Mouse (Mus musculus): Measurements from ENCODE around the gene Gnb3. TPM values are rescaled to one million over a fixed set of nuclear protein-coding genes. Genes with fewer than 3 reads are reported as not detected.

The Gnb3 gene
- polyA plus RNA-seq, 1 experiment from 2014 or later: 2.4 TPM

GRCm38 (mm10) chr6:124874348-124874747, 34.3 kb upstream of the Gnb3 start:
- H3K36me3 ChIP-seq (ENCODE audit: control insufficient read depth, insufficient read depth, low read length): no peaks in the 10 kb centered on the region
- WGBS: 62% methylated on average over 2 of the region's 3 CpGs
- no peak for ATAC-seq
- no peak overlapping the region for H3K9ac ChIP-seq (ENCODE audit: low read depth, low read length)
- H3K4me3 ChIP-seq (ENCODE audit: low read depth, low read length): no peak overlapping the region
- H3K27ac ChIP-seq (ENCODE audit: low read length): no peak overlapping the region
- H3K9me3 ChIP-seq (replicated peaks; ENCODE audit: control insufficient read depth, low read length, poor library complexity, severe bottlenecking): no peaks in the 10 kb centered on the region
- no peak overlapping the region for H3K4me2 ChIP-seq (ENCODE audit: low read length)
- H3K4me1 ChIP-seq (ENCODE audit: control insufficient read depth, insufficient read depth, low read length): no peaks in the 10 kb centered on the region
- H3K27me3 ChIP-seq (ENCODE audit: control insufficient read depth, insufficient read depth, low read depth, low read length): no peaks in the 10 kb centered on the region

GRCm38 (mm10) chr6:124866560-124866959, 26.5 kb upstream of the Gnb3 start:
- H3K27me3 ChIP-seq (ENCODE audit: control insufficient read depth, insufficient read depth, low read depth, low read length): no peaks in the 10 kb centered on the region
- ATAC-seq: no peak
- no peak overlapping the region for H3K27ac ChIP-seq (ENCODE audit: low read length)
- H3K9ac ChIP-seq (ENCODE audit: low read depth, low read length): peak overlapping the region; percentile 20; the same call in 1 of the 2 replicates
- H3K36me3 ChIP-seq (ENCODE audit: control insufficient read depth, insufficient read depth, low read length): no peaks in the 10 kb centered on the region
- no peak overlapping the region for H3K4me2 ChIP-seq (ENCODE audit: low read length)
- 49% methylated on average over 6 of the region's 7 CpGs for WGBS
- H3K9me3 ChIP-seq (replicated peaks; ENCODE audit: control insufficient read depth, low read length, poor library complexity, severe bottlenecking): no peaks in the 10 kb centered on the region
- no peak overlapping the region for H3K4me3 ChIP-seq (ENCODE audit: low read depth, low read length)
- H3K4me1 ChIP-seq (ENCODE audit: control insufficient read depth, insufficient read depth, low read length): peaks cover 26% of the 10 kb centered on the region

- Histone ChIP-seq H3K4me3 (ENCODE audit: low read depth, low read length) (no peak overlapping the region), H3K9me3 (replicated peaks; ENCODE audit: control insufficient read depth, low read length, poor library complexity, severe bottlenecking) (no peaks in the 10 kb centered on the region), H3K4me2 (ENCODE audit: low read length) (no peak overlapping the region), H3K9ac (ENCODE audit: low read depth, low read length) (peak overlapping the region; percentile 6), H3K36me3 (ENCODE audit: control insufficient read depth, insufficient read depth, low read length) (peaks cover 3% of the 10 kb centered on the region; the same call in 1 of the 2 replicates), H3K27ac (ENCODE audit: low read length) (no peak overlapping the region), H3K4me1 (ENCODE audit: control insufficient read depth, insufficient read depth, low read length) (peaks cover 33% of the 10 kb centered on the region), H3K27me3 (ENCODE audit: control insufficient read depth, insufficient read depth, low read depth, low read length) (no peaks in the 10 kb centered on the region)
- 51% methylated on average over 18 of the region's 18 CpGs for WGBS
- ATAC-seq: no peak
These were observed 25.8 kb upstream of the Gnb3 start for GRCm38 (mm10) chr6:124865766-124866362.

GRCm38 (mm10) chr6:124863658-124864298, 23.7 kb upstream of the Gnb3 start, which contains the start of gene Gpr162:
Gene Gpr162 (minus strand): TSS chr6:124863983.
- Histone ChIP-seq H3K9ac (ENCODE audit: low read depth, low read length) (peak within 1 kb of the TSS; percentile 94), H3K4me3 (ENCODE audit: low read depth, low read length) (peak within 1 kb of the TSS; percentile 68), H3K4me2 (ENCODE audit: low read length) (peak within 1 kb of the TSS; percentile 72), H3K9me3 (replicated peaks; ENCODE audit: control insufficient read depth, low read length, poor library complexity, severe bottlenecking) (no peaks in the 10 kb centered on the region), H3K27me3 (ENCODE audit: control insufficient read depth, insufficient read depth, low read depth, low read length) (no peaks in the 10 kb centered on the region), H3K36me3 (ENCODE audit: control insufficient read depth, insufficient read depth, low read length) (peaks cover 5% of the 10 kb centered on the region; the same call in 1 of the 2 replicates), H3K27ac (ENCODE audit: low read length) (peak within 1 kb of the TSS; percentile 97), H3K4me1 (ENCODE audit: control insufficient read depth, insufficient read depth, low read length) (peaks cover 48% of the 10 kb centered on the region)
- WGBS: under 1% methylated on average over 33 of the region's 43 CpGs
- peak; percentile 70 for ATAC-seq

GRCm38 (mm10) chr6:124863125-124863657, 23.1 kb upstream of the Gnb3 start:
- Histone ChIP-seq H3K4me1 (ENCODE audit: control insufficient read depth, insufficient read depth, low read length) (peaks cover 53% of the 10 kb centered on the region), H3K9ac (ENCODE audit: low read depth, low read length) (peak overlapping the region; percentile 94), H3K4me3 (ENCODE audit: low read depth, low read length) (peak overlapping the region; percentile 68), H3K9me3 (replicated peaks; ENCODE audit: control insufficient read depth, low read length, poor library complexity, severe bottlenecking) (no peaks in the 10 kb centered on the region), H3K36me3 (ENCODE audit: control insufficient read depth, insufficient read depth, low read length) (peaks cover 5% of the 10 kb centered on the region; the same call in 1 of the 2 replicates), H3K27ac (ENCODE audit: low read length) (peak overlapping the region; percentile 97), H3K4me2 (ENCODE audit: low read length) (peak overlapping the region; percentile 72), H3K27me3 (ENCODE audit: control insufficient read depth, insufficient read depth, low read depth, low read length) (no peaks in the 10 kb centered on the region)
- ATAC-seq: peak; percentile 25
- 0% methylated on average over 11 of the region's 16 CpGs for WGBS

GRCm38 (mm10) chr6:124862406-124863124, 22.5 kb upstream of the Gnb3 start:
- Histone ChIP-seq H3K4me1 (ENCODE audit: control insufficient read depth, insufficient read depth, low read length) (peaks cover 59% of the 10 kb centered on the region), H3K4me3 (ENCODE audit: low read depth, low read length) (peak overlapping the region; percentile 68), H3K27me3 (ENCODE audit: control insufficient read depth, insufficient read depth, low read depth, low read length) (no peaks in the 10 kb centered on the region), H3K27ac (ENCODE audit: low read length) (peak overlapping the region; percentile 97), H3K9ac (ENCODE audit: low read depth, low read length) (peak overlapping the region; percentile 94), H3K36me3 (ENCODE audit: control insufficient read depth, insufficient read depth, low read length) (peaks cover 5% of the 10 kb centered on the region; the same call in 1 of the 2 replicates), H3K4me2 (ENCODE audit: low read length) (peak overlapping the region; percentile 72), H3K9me3 (replicated peaks; ENCODE audit: control insufficient read depth, low read length, poor library complexity, severe bottlenecking) (no peaks in the 10 kb centered on the region)
- peak; percentile 2; the same call in 1 of the 2 replicates for ATAC-seq
- 13% methylated on average over 8 of the region's 8 CpGs for WGBS

GRCm38 (mm10) chr6:124861802-124862201, 21.7 kb upstream of the Gnb3 start:
- 29% methylated on average over 3 of the region's 3 CpGs for WGBS
- Histone ChIP-seq H3K4me3 (ENCODE audit: low read depth, low read length) (peak overlapping the region; percentile 68), H3K9me3 (replicated peaks; ENCODE audit: control insufficient read depth, low read length, poor library complexity, severe bottlenecking) (no peaks in the 10 kb centered on the region), H3K36me3 (ENCODE audit: control insufficient read depth, insufficient read depth, low read length) (peaks cover 5% of the 10 kb centered on the region; the same call in 1 of the 2 replicates), H3K9ac (ENCODE audit: low read depth, low read length) (peak overlapping the region; percentile 94), H3K27me3 (ENCODE audit: control insufficient read depth, insufficient read depth, low read depth, low read length) (no peaks in the 10 kb centered on the region), H3K4me1 (ENCODE audit: control insufficient read depth, insufficient read depth, low read length) (peaks cover 59% of the 10 kb centered on the region), H3K4me2 (ENCODE audit: low read length) (peak overlapping the region; percentile 72), H3K27ac (ENCODE audit: low read length) (peak overlapping the region; percentile 97)
- no peak for ATAC-seq

- peak overlapping the region; percentile 68 for H3K4me3 ChIP-seq (ENCODE audit: low read depth, low read length)
- H3K9ac ChIP-seq (ENCODE audit: low read depth, low read length): peak overlapping the region; percentile 94; the same call in 1 of the 2 replicates
- peak overlapping the region; percentile 72 for H3K4me2 ChIP-seq (ENCODE audit: low read length)
- peaks cover 5% of the 10 kb centered on the region; the same call in 1 of the 2 replicates for H3K36me3 ChIP-seq (ENCODE audit: control insufficient read depth, insufficient read depth, low read length)
- ATAC-seq: no peak
- peaks cover 59% of the 10 kb centered on the region for H3K4me1 ChIP-seq (ENCODE audit: control insufficient read depth, insufficient read depth, low read length)
- 81% methylated on average over 19 of the region's 19 CpGs for WGBS
- peak overlapping the region; percentile 97 for H3K27ac ChIP-seq (ENCODE audit: low read length)
- no peaks in the 10 kb centered on the region for H3K27me3 ChIP-seq (ENCODE audit: control insufficient read depth, insufficient read depth, low read depth, low read length)
- no peaks in the 10 kb centered on the region for H3K9me3 ChIP-seq (replicated peaks; ENCODE audit: control insufficient read depth, low read length, poor library complexity, severe bottlenecking)
These were observed 21.2 kb upstream of the Gnb3 start for GRCm38 (mm10) chr6:124861266-124861665.
